Mouse (Mus musculus) heart, adult 2 months (tissue): ENCODE measurements around the gene Slain1.

ENCODE experiments used
- CTCF ChIP-seq: fragments of 200-600 bp; IDR thresholded peaks from 2 replicates; pipeline ENCODE4 v1.8.1; 2022; ENCODE audit warnings: antibody characterized with exemption, mild to moderate bottlenecking, moderate library complexity
- EP300 ChIP-seq: fragments of 200-500 bp; IDR thresholded peaks from 2 replicates; pipeline ENCODE4 v1.6.1; 2011; ENCODE audit warnings: low read depth, low read length, control low read depth; ENCODE audit not compliant: insufficient read depth
- POLR2A ChIP-seq: fragments of 200-500 bp; IDR thresholded peaks from 2 replicates; pipeline ENCODE4 v1.6.1; 2011; ENCODE audit warnings: mild to moderate bottlenecking, low read depth, low read length, control low read depth; ENCODE audit not compliant: insufficient read depth

DNA sequence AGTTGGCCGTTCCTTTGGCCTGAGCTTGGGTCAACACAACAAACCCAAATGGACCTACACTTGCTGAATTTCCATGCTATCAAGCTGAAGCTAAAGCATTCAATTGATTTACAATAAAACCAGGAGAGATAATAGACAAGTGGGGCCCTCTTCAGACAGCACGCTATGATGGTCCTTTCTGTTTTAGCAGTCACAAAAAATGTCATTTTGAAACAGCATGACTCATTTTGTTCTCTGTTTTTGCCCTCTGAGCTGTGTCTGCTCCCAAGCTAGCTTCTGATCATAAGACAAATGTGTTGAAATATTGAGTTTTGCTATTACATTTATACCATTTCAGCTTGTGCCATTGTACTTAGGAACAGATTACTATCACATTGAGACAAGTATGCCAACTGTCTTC lies 28.8 kb upstream of the Slain1 start:
- TF ChIP-seq POLR2A (no peak), CTCF (no peak), EP300 (no peak)
